Mouse (Mus musculus) kidney, postnatal 0 days (tissue): ENCODE data around the gene Zglp1. TPM values are rescaled to one million over a fixed set of nuclear protein-coding genes. Genes with fewer than 3 reads are reported as not detected.
"Not testable (repeated sequence)": the region's sequence is repeated elsewhere in the genome, so short reads cannot be mapped to it uniquely, and the experiment has no call there.

Source experiments
- ATAC-seq: fragments of 200-750 bp; cut with Nextera tagmentation; replicated peaks from 2 replicates; pipeline ENCODE4 v1.8.0; 2017; ENCODE audit warnings: low read depth, moderate number of reproducible peaks, moderate TSS enrichment, moderate library complexity; ENCODE audit not compliant: low FRiP score
- DNase-seq: peaks from one replicate; pipeline ENCODE4 v3.0.0-alpha.2; 2016; ENCODE audit warnings: low spot score
- H3K27ac ChIP-seq: fragments of 300-500 bp; sonication (generic); 2 replicates; pipeline ENCODE4 v1.5.1; 2014; ENCODE audit warnings: mild to moderate bottlenecking
- H3K27me3 ChIP-seq: fragments of 300-500 bp; sonication (generic); 2 replicates; pipeline ENCODE4 v1.6.1; 2014; ENCODE audit warnings: low read length, mixed read lengths; ENCODE audit not compliant: insufficient read depth
- H3K36me3 ChIP-seq: fragments of 300-500 bp; sonication (generic); 2 replicates; pipeline ENCODE4 v1.6.1; 2014; ENCODE audit warnings: low read length, mixed read lengths; ENCODE audit not compliant: insufficient read depth
- H3K4me1 ChIP-seq: fragments of 300-500 bp; sonication (generic); replicated peaks from 2 replicates; pipeline ENCODE4 v1.6.1; 2014; ENCODE audit warnings: antibody characterized with exemption, low read length, mixed read lengths; ENCODE audit not compliant: insufficient read depth
- H3K4me2 ChIP-seq: fragments of 300-500 bp; sonication (generic); 2 replicates; pipeline ENCODE4 v1.6.1; 2014; ENCODE audit warnings: mild to moderate bottlenecking, low read length, moderate library complexity, mixed read lengths
- H3K4me3 ChIP-seq: fragments of 300-500 bp; sonication (generic); replicated peaks from 2 replicates; pipeline ENCODE4 v1.5.1; 2014; ENCODE audit warnings: low read depth, low read length
- H3K9ac ChIP-seq: fragments of 300-500 bp; sonication (generic); 2 replicates; pipeline ENCODE4 v1.6.1; 2014; ENCODE audit warnings: low read depth, low read length
- H3K9me3 ChIP-seq: fragments of 300-500 bp; sonication (generic); replicated peaks from 2 replicates; pipeline ENCODE4 v1.6.1; 2016; ENCODE audit warnings: low read length, inconsistent platforms, mixed read lengths
- CTCF ChIP-seq: IDR thresholded peaks from 2 replicates; pipeline ENCODE4 v1.5.1; 2016; ENCODE audit warnings: antibody characterized with exemption, low read depth, mild to moderate bottlenecking, moderate library complexity
- WGBS: fragments of 180-500 bp; shearing (Covaris S2); extraction: QIAGEN DNeasy Blood & Tissue Kit; methylation state at CpG from one replicate; pipeline ENCODE4 v1.1.7; 2014; 5-methylcytosine and 5-hydroxymethylcytosine counted together
- polyA plus RNA-seq: library from polyadenylated mRNA; unstranded; fragments of >200 nt; fragmentation: Nextera tagmentation; extraction: Ambion mirVana; gene quantifications from 2 replicates; pipeline ENCODE4 v1.2.1, GENCODE M21; 2015

Gene Zglp1
- polyA plus RNA-seq, 1 experiment from 2014 or later = 0.29 TPM

- H3K4me2 ChIP-seq = no peak overlapping the region
- H3K36me3 ChIP-seq = peaks cover 39% of the 10 kb centered on the region
- H3K4me1 ChIP-seq = 0 out of 2 replicates have a peak, but pooled peaks cover 9% of the 10 kb centered on the region
- no peak for ATAC-seq
- 0 out of 2 replicates have a peak overlapping the region, but pooled peaks have one; percentile 8 for H3K9ac ChIP-seq
- no peak for DNase-seq
- H3K27me3 ChIP-seq = no peaks in the 10 kb centered on the region
- 75% methylated on average over 1 of the region's 1 CpGs for WGBS
- no peak overlapping the region for H3K4me3 ChIP-seq
- H3K27ac ChIP-seq = peak overlapping the region; percentile 75
- no peak for TF ChIP-seq CTCF
- no peaks in the 10 kb centered on the region for H3K9me3 ChIP-seq
These were observed 7.3 kb upstream of the Zglp1 start for GRCm38 (mm10) chr9:21074173-21074572.

GRCm38 (mm10) chr9:21073044-21073840 lies 6.3 kb upstream of the Zglp1 start, which contains the start of the genes Gm49373 and Fdx1l:
Gene Gm49373, minus strand, starts transcription at chr9:21073096.
Gene Fdx1l, minus strand, starts transcription at chr9:21073614.
- H3K27me3 ChIP-seq = no peaks in the 10 kb centered on the region
- H3K9ac ChIP-seq = peak within 1 kb of the TSS; percentile 88
- H3K27ac ChIP-seq = peak within 1 kb of the TSS; percentile 75
- H3K4me3 ChIP-seq = peak within 1 kb of the TSS; percentile 83
- ATAC-seq (peak; percentile 92), DNase-seq (peak; percentile 96)
- 2% methylated on average over 57 of the region's 58 CpGs for WGBS
- H3K9me3 ChIP-seq = no peaks in the 10 kb centered on the region
- 0 out of 2 replicates have a peak, but pooled peaks cover 9% of the 10 kb centered on the region for H3K4me1 ChIP-seq
- peak within 1 kb of the TSS; percentile 95 for H3K4me2 ChIP-seq
- H3K36me3 ChIP-seq = peaks cover 30% of the 10 kb centered on the region
- 0 out of 2 replicates have a peak, but pooled peaks have one; percentile 1 for TF ChIP-seq CTCF

GRCm38 (mm10) chr9:21072641-21073040 lies 5.7 kb upstream of the Zglp1 start:
- peak overlapping the region; percentile 95 for H3K4me2 ChIP-seq
- H3K27ac ChIP-seq = 0 out of 2 replicates have a peak overlapping the region, but pooled peaks have one; percentile 75
- no peak for TF ChIP-seq CTCF
- no peaks in the 10 kb centered on the region for H3K9me3 ChIP-seq
- no peak for DNase-seq
- H3K9ac ChIP-seq = peak overlapping the region; percentile 88
- H3K4me3 ChIP-seq = peak overlapping the region; percentile 83
- WGBS = 8% methylated on average over 4 of the region's 4 CpGs
- no peaks in the 10 kb centered on the region for H3K27me3 ChIP-seq
- H3K4me1 ChIP-seq = 0 out of 2 replicates have a peak, but pooled peaks cover 9% of the 10 kb centered on the region
- ATAC-seq = no peak; the same call in 1 of the 2 replicates
- peaks cover 31% of the 10 kb centered on the region for H3K36me3 ChIP-seq

- 92% methylated on average over 2 of the region's 2 CpGs for WGBS
- no peaks in the 10 kb centered on the region for H3K9me3 ChIP-seq
- no peak overlapping the region for H3K27ac ChIP-seq
These were observed 4.0 kb downstream of the Zglp1 start for GRCm38 (mm10) chr9:21062928-21063327.

GRCm38 (mm10) chr9:21051578-21051977 lies 15.3 kb downstream of the Zglp1 start:
- Histone ChIP-seq H3K27me3 (no peaks in the 10 kb centered on the region), H3K4me2 (no peak overlapping the region), H3K9me3 (no peaks in the 10 kb centered on the region), H3K9ac (no peak overlapping the region), H3K36me3 (no peaks in the 10 kb centered on the region), H3K27ac (no peak overlapping the region), H3K4me3 (no peak overlapping the region), H3K4me1 (no peaks in the 10 kb centered on the region)
- ATAC-seq (no peak), DNase-seq (no peak)
- WGBS = 57% methylated on average over 10 of the region's 10 CpGs
- no peak for TF ChIP-seq CTCF

More at GRCm38 (mm10) chr9:21062928-21063327, 4.0 kb downstream of the Zglp1 start:
- Histone ChIP-seq H3K9ac (no peak overlapping the region), H3K4me1 (no peaks in the 10 kb centered on the region), H3K4me3 (no peak overlapping the region), H3K27me3 (no peaks in the 10 kb centered on the region), H3K36me3 (0 out of 2 replicates have a peak, but pooled peaks cover 10% of the 10 kb centered on the region), H3K4me2 (no peak overlapping the region)
- no peak for ATAC-seq
- no peak for TF ChIP-seq CTCF
- DNase-seq = no peak

GRCm38 (mm10) chr9:21045235-21045634 lies 21.7 kb downstream of the Zglp1 start:
- no peaks in the 10 kb centered on the region for H3K36me3 ChIP-seq
- ATAC-seq (no peak), DNase-seq (no peak)
- 83% methylated on average over 3 of the region's 3 CpGs for WGBS
- no peak overlapping the region for H3K9ac ChIP-seq
- no peak overlapping the region for H3K27ac ChIP-seq
- no peaks in the 10 kb centered on the region for H3K27me3 ChIP-seq
- no peak overlapping the region for H3K4me3 ChIP-seq
- no peak overlapping the region for H3K4me2 ChIP-seq
- H3K9me3 ChIP-seq = no peaks in the 10 kb centered on the region
- no peak for TF ChIP-seq CTCF
- no peaks in the 10 kb centered on the region for H3K4me1 ChIP-seq

- H3K9me3 ChIP-seq, H3K4me1 ChIP-seq, H3K36me3 ChIP-seq, H3K27me3 ChIP-seq, H3K4me2 ChIP-seq, ATAC-seq, H3K4me3 ChIP-seq, H3K9ac ChIP-seq, DNase-seq, H3K27ac ChIP-seq: not testable (repeated sequence)
- WGBS = 42% methylated on average over 1 of the region's 1 CpGs
These were observed 22.1 kb downstream of the Zglp1 start for GRCm38 (mm10) chr9:21044785-21045184.
